Mouse (Mus musculus) NIH3T3 (cell line): ENCODE data around the gene Ttc29.

Experiments used
- DNase-seq: peaks from one replicate; pipeline ENCODE4 v3.0.0-alpha.2; 2012; ENCODE audit warnings: low read depth

The Ttc29 gene

DNA sequence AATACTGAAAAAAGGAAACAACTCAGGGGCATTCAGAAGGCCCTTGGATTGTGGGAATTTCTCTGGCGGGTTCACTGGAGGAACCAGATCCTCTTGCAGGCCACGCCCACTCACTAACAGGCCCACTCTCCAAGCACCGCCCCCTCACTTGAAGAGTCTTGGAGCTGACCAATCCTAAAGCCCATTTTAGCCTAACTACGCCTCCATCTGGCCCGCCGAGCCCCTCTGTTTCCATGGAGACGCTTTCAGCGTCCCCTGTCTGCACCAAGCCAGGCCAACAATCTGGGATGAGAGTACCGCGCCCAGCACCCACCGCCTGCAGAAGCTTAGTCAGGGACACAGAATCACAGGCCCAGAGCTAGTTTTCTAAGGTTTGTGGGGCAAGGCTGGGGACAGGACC is at the start of gene Ttc29:
Ttc29 (plus strand) TSS at position 224 of the 400 bp plus-strand sequence.
- peak; percentile 6 for DNase-seq

DNA sequence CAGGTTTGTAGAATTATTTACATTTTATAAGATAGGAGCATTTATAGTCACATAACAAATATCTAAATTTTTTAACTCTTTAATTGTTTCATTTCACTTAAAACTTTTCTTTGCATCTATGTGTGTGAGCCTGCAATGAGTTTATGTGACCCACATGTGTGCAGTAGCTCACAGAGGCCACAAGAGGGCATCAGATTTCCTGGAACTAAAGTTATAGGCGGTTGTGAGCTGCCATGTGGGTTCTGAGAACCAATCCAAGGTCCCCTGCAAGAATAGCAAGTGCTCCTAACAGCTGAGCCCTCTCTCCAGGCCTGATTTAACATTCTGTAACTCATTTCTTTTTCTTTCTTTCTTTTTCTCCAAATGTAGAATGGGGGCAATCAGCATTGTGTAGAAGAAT is 41.7 kb upstream of the Ttc29 start:
- DNase-seq, result no peak

DNA sequence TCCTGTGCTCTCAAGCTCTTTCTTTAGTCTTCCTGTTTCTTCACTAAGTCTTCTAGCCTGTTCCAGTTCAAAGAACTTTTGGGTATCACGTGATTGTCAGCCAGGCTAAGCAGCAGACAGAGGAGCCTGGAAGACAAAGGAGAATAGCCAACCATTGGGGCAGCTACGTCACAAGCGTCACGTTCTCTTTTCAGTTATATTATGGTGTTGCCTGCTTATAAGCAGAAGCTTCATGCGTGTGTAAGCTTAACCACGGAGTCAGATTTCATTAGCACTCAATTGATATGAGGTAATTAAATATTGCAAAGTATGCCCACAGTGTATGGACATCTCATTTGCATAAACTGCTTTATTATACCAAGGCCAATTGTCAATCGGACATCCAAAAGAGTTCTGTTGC is 30.4 kb upstream of the Ttc29 start:
- no peak for DNase-seq

DNA sequence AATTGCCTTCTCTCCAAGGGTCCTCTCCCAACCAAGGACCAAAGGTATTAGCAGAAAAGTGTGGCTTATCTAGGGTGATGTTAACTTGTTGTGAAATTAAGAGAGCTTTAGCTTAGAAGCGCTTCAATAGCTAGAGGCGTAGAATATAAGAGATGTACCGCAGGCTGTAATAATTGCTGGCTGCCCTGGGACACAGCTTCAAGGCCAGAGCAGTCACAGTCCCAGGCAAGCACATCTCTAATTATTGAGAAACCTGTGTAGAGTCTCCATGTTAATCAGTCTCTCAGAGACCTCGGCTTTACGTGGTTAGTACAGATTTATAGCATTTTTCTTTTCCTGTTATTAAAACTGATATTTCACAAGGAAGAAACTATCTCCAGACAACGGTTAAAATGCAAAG is 29.7 kb upstream of the Ttc29 start:
- no peak for DNase-seq

DNA sequence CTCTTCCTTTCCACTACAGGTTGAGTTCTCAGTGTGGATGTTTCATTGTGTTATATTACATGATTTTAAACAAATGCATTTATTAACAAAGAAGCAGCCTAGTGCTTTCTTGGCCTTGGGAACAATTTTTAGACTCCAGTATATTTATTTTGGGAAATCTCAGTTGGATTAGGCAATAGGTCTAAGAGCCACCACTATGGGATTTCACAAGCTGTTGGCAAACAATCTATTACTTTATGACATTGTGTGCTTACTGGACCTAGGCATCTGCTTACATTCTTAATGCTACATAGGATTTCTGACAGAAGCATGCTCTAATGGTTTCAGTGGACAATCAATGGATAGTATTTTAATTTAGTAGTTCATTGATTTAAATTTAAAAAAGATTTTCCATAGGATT is 26.0 kb upstream of the Ttc29 start:
- DNase-seq, result no peak

DNA sequence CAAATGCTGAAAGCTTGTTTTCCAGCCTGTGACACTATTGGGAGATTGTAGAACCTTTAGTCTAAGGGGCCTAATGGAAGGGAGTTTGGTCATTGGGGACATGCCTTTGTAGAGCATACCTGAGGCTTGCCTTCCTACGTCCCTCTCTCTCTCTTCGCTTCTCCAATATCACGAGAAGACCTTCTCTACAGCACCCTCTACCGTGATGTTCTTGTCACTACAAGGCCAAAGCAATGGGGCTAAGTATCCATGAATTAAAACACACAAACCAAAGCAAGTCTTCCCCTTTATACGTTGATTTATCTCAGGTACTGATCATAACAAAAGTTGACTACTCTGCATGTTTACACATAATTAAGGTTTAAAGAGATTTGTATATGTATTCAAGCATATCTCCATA is 8.9 kb upstream of the Ttc29 start:
- DNase-seq, result peak; percentile 3

DNA sequence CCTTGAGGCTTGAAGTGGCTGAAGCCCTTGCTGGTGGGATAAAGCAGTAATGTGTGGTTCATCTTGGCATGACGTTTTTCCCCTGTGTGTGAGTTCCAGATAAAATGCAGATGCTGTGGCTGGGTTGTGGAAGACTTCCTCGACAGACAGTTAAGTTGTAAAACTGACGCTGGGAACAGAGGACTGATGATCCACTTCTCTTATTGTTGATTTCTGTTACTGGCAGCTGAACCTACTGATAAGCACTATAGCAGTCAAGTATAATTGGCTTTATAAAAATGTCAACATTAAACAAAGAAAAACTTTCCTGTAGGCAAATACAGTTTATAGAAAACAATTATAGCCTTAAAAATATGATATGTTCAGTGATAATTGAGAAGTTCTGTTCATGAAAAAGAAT is 2.7 kb upstream of the Ttc29 start:
- DNase-seq, result no peak

DNA sequence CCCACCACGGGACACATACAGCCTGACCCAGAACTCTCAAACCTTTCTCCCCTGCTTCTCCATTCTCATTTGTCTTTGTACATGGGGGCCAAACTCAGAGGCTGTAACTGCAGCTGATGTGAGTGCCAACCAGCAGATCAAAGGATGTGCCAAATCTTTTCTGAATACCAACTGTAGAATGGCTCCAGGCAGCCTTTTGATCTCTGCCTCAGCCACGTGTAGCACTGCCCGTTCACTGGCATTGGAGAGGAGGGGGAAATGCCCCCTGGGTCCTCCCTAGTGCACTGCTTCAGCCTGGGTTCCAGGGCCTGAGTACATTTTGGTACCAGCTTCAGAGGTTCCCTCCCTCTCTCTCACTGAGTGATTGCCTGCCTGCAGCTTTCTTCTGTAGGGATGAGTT is 1.5 kb downstream of the Ttc29 start:
- DNase-seq, result no peak

DNA sequence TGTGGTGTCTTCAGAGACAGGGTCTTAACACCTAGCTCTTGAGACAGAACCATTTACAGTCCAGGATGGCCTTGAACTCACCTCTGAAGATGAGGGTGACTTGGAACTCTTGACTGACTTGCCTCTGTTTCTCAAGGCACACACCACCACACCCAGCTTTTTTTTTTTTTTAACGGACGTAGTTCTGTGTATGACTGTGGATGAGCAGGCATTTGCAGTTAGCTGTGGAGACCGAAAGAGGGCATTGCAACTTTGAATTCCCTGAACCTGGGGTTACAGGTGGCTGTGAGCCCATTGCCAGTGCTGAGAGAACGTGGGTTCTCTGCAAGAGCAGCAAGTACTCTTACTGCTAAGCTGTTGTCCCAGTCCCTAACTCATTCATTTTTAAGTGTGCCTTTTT is 13.0 kb downstream of the Ttc29 start:
- DNase-seq, result no peak

DNA sequence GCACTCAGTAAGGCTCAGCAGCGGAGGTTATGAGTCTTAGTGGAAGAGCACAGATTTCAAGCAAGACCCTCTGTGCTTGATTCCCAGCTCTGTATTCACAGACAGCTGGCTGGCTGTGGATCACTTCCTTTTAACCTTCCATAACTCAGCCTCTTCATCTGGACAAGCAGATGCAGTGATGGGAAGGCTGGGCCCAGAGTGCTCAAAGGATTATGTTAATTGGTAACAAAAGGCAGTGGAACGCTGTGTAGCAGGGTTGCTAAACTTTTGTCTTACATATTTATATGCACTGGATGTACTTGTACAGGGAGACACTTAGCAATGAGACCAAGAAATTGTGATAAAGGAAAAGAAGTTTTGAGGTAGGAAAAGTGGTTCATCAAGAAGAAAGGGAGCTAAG is 17.6 kb downstream of the Ttc29 start:
- no peak for DNase-seq

DNA sequence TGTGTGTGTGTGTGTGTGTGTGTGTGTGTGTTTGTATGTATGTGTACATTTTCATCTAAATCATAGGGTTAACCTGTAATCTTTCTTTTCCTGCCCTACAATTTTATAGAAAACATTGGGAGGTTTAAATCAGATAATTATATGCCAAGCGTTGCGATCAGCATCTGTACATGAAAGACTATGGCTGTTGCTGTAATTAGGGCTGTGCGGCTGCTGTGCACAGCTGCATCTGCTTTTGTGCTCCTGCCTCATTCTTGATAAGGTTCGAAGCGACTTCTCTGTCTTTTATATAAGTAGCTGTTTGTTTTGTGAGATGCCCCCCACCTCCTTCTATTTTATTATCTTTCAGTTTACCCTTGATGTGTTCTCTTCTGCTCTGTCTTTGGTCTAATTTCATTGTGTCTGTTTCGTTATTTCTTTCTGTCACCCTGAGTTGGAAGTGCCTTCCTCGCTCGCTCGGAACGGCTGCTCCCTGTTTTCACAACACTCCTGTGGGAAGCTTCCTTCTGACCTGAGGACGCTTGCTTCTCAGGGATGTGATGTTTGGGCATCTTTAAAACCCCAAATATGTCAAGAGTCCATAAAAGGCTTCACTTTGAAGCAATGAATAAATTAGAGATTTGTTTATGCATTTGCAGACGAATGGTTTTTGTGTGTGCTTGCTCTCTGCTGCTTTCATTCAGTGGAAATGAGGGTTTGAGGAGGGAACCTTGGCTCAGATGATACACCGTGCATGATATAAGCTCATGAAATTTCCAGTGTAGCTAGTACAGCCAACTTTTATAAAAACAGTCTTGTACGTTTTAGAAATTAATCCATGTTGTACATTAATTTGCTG is 20.0 kb downstream of the Ttc29 start:
- no peak for DNase-seq

DNA sequence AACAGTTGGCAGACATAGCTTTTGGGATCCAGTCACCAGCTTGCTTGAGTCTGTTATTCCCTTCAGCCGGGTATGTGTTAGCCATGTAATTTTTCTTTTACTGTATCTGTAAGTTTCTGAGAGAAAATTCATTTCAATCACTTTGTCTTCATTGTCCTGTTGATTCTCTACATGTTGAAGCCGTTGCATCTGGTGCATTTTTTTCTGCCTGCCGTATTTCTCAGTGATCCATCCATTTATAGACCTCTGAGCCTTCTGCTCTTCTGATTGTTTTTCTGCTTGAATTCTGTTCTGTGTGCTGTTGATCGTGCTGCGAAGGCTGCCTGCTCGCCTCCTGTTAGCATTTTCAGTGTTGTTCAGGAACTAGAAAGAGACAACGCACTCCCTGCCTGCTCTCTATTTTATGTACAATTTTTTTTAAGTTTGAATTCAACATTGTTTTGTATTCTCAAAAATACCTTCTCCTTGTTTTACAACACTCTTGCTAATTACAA is 20.7 kb downstream of the Ttc29 start:
- DNase-seq, result no peak

DNA sequence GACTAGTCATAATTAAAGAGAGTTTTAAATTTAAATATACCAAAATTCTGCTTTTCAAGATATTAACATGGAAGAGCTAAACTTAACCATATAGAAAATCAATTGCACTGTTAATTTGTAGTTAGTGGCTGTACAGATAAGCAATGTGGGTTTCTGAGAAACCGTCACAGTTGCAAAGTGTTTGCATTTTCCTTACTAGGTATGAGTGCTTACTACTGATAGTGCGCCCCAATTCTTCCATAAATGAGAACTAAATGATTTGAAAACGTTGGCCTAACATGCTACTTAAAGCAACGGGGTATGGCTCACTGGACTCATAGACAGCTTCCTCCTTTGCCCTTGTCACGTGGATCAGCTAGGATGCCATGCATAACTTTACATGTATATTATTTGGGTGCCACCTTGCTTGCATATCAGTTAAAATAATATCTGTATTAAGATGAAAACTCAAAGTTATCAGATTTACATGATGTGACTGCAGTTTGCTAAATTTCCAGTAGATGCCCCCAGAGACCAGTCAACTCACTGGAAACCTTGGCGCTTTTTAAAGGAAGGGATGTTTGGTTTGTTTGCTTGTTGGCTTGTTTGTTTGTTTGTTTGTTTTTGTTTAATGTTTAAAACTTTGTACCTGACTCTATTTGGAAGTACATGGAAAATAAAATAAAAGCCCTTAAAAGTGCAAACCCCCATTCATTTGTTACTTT is 25.0 kb downstream of the Ttc29 start:
- DNase-seq, result peak; percentile 64

DNA sequence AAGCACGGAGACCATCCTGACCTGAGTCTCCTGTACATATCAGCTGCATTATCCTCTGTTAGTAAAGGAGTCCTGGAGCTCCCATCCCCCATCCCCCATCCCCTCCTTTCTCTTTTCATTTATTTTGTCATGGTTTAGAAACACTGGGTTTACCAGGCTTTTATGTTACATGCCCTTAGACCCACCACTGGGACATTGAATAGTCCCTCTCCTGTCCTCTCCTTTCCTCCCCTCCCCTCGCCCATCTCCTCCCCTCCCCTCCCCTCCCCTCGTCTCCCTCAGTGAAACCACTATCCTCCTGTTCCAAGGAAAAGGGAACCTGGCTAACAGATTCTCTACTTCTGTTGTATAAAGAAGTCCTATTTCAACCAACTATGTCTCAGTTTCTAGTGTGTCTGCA is 38.0 kb downstream of the Ttc29 start:
- DNase-seq, result no peak

DNA sequence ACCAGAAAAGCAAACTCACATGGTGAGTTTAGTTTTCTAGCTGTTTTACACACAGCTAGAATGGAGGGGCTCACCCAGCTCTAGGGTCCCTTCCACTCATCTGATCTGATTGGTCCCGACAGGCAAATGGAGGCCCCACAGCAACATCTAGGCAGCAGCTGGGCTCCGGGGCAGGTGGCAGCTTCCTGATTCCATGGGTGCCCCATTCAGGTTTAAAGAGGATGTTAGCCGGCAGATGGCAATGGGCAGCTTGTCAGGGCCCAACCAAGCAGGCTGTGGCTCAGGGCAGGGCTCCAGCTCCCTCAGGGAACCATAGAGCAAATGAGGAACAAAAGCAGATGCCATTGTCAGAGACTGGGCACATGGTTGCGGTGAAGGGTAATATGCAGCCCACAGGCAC is 41.3 kb downstream of the Ttc29 start:
- no peak for DNase-seq

DNA sequence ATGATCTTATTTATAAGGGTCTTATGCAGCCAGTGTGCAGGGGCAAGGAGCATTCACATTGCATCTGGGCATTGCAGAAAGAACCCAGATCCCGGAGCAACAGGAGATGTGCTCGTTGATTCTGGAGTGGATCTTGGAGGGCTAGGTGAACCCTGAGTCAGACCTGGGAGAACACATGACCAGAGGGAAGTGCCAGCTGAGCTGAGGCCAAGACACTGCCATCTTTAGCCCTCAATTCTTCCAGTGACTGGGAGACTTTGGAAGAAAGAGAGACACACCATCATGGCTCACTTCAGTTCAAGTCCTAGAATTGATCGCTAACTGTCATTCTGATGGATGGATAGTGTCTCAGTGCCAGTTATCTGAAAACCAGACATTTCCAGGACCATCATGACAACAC is 41.9 kb downstream of the Ttc29 start:
- DNase-seq, result no peak

DNA sequence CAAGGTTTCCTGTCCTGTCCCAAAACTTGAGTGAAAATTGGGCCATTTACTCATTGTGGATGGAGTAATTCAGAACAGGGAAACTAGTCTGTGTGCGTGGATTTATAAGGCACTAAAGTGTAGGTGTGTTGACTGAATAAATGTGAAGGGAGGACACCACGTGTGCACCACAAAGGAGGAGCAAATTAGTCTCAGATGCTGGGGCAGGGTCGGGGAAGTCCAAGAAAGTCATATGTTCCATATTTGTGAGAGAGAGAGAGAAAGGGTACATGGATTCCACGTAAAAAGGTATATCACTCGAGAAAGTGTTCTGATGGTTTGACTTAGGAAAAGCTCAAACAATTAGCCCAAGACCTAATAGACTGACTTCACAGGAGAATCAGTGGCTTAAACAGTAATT is 52.4 kb downstream of the Ttc29 start:
- no peak for DNase-seq

DNA sequence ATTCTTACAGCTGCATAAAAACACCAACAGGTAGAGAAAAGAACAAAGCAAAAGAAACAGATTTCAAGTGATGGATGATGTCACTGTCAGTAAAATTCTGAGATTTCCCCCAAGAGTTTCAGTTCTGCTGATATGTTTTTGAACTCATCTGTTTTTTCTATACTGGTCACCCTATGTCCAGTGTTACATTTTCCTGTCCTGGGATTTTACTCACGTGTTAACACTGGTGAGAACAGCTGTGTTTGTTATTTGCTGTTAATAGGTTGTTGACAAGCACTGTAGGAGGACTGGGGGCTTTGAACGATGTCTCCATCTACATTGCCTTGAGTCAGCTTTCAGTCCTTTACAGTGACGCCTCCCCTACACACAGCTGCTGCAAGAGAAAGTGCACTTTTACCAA is 53.1 kb downstream of the Ttc29 start:
- no peak for DNase-seq

DNA sequence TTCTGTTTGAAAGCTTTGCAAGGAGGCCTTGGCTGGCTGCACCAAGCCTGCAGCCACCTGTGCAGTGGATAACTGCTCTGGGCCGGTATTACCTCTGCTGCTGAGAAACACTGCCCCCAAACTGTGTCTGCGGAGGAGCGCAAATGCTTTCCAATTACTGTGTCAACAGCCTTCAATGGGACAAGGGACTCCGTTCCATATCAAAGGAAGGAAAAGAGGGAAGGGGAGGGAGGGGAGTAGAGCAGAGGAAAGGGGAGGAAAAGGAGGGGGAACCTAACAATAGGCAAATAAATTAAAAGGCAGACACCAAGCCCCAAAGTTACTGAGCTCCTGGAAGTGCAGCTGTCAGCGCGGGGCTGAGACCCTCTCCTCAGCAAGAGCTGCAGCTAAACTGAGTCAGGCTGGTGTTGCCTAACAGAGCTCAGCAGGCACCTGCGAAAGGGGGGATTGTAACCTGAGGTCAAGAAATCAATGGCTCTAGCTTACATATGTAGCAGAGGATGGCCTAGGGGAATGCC is 54.9 kb downstream of the Ttc29 start:
- DNase-seq, result no peak

DNA sequence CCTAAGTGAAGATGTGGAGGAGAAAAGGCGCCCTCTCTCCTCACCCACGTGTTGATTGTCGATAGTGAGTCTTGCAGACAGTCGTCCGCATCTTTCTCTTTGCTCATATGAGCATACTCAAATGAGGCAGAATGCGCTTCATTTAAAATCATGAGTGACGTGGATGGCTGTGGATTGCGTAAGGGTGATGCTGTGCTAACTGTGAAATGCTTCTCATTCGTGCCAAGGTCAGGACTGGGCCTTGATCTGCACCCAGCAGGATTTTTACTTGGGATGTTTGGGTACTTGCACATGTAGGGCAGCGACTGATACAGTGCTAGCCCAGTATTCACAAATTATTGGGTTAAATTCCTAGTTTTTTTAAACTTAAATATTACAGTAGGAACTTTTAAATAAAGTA is 56.2 kb downstream of the Ttc29 start:
- no peak for DNase-seq

DNA sequence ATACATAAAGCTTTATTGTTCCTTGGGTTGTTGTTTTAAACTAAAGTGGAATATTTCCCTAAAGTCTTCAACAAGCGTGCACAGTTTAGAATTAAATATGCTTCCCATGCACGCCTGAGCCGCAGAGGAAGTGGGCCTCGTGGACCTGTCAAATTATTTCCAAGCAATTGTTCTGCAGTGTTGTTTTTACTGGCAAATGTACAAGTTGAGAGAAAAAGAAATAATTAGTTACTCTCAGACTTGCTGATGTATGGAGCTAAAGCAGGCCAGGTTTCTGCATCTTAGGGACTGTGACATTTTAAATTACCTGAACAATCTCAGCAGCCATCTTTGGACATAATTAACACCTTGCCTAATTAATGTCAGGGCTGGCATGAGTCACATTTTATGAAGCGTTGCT is 58.3 kb downstream of the Ttc29 start:
- no peak for DNase-seq

DNA sequence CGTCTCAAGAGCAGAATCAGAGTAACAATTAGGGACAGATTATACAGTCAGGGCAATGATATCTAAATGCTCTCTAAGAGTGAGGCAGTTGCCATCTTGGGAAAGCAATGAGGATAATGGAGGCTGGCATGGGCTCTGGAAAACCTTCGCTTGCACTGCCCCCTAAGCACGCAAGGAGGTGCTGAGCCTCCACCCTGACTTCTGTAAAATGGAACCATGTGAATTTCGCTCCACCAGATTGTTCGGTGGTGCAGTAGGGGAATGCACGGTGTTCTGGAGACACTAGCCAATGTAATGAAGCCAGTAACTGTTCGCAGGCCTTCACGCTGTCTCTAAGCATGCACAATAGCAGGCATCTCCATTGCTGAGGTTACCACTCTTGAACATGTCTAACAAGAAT is 63.0 kb downstream of the Ttc29 start:
- DNase-seq, result no peak

DNA sequence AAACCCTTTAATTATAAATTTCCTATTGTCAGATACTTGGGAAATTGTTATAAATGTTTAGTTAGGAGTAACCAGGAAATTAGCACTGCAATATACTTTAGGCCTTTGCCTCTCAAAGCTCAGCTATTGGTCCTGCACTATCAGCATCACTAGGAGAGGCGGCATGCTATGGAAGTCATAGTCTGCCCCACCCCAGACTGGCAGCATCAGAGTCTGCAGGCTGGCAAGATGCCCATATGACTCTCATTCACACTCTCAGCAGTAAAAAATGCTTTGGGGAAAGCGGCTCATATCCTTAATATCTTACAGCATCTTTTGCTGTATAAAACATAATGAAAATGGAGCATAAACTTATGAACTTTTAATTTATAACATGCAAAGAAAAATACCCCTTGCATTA is 64.3 kb downstream of the Ttc29 start:
- peak; percentile 42 for DNase-seq
